Mouse (Mus musculus) liver, postnatal 0 days (tissue): Measurements from ENCODE around the gene Zfp811. TPM values are rescaled to one million over a fixed set of nuclear protein-coding genes. Genes with fewer than 3 reads are reported as not detected.
A peak's percentile ranks its signal among the peaks of the same experiment; 100 is the strongest.

Experiments used
- ATAC-seq: fragments of 200-750 bp; cut with Nextera tagmentation; 2 replicates; pipeline ENCODE4 v1.8.0; 2017; ENCODE audit warnings: mild to moderate bottlenecking, moderate library complexity
- DNase-seq: peaks from one replicate; pipeline ENCODE4 v3.0.0-alpha.2; 2016
- H3K27ac ChIP-seq: fragments of 300-500 bp; sonication (generic); 2 replicates; pipeline ENCODE4 v1.5.1; 2014; ENCODE audit warnings: antibody characterized with exemption, moderate library complexity, mild to moderate bottlenecking, low read depth
- H3K27me3 ChIP-seq: fragments of 300-500 bp; sonication (generic); 2 replicates; pipeline ENCODE4 v1.6.1; 2014; ENCODE audit warnings: low read length, control low read depth, mixed read lengths; ENCODE audit not compliant: insufficient read depth
- H3K36me3 ChIP-seq: fragments of 300-500 bp; sonication (generic); replicated peaks from 2 replicates; pipeline ENCODE4 v1.6.1; 2014; ENCODE audit warnings: mild to moderate bottlenecking, control low read depth, low read length, moderate library complexity, mixed read lengths; ENCODE audit not compliant: insufficient read depth
- H3K4me1 ChIP-seq: fragments of 300-500 bp; sonication (generic); 2 replicates; pipeline ENCODE4 v1.6.1; 2014; ENCODE audit warnings: antibody characterized with exemption, mild to moderate bottlenecking, control low read depth; ENCODE audit not compliant: insufficient read depth
- H3K4me2 ChIP-seq: fragments of 300-500 bp; sonication (generic); 2 replicates; pipeline ENCODE4 v1.6.1; 2014; ENCODE audit warnings: low read depth, mild to moderate bottlenecking, low read length, moderate library complexity, mixed read lengths
- H3K4me3 ChIP-seq: fragments of 300-500 bp; sonication (generic); 2 replicates; pipeline ENCODE4 v1.5.1; 2014; ENCODE audit warnings: low read depth, low read length
- H3K9ac ChIP-seq: fragments of 300-500 bp; sonication (generic); replicated peaks from 2 replicates; pipeline ENCODE4 v1.6.1; 2014; ENCODE audit warnings: mild to moderate bottlenecking, moderate library complexity
- H3K9me3 ChIP-seq: fragments of 300-500 bp; sonication (generic); 2 replicates; pipeline ENCODE4 v1.6.1; 2016; ENCODE audit warnings: mild to moderate bottlenecking, control low read depth, low read length, mixed read lengths
- CTCF ChIP-seq: sonication (generic); IDR thresholded peaks from 2 replicates; pipeline ENCODE4 v1.5.1; 2016; ENCODE audit warnings: antibody characterized with exemption, low read depth
- EP300 ChIP-seq: IDR thresholded peaks from 2 replicates; pipeline ENCODE4 v1.6.1; 2016; ENCODE audit warnings: antibody characterized with exemption, low read depth, mild to moderate bottlenecking
- WGBS: fragments of 180-500 bp; shearing (Covaris S2); extraction: QIAGEN DNeasy Blood & Tissue Kit; methylation state at CpG from one replicate; pipeline ENCODE4 v1.1.7; 2014; ENCODE audit not compliant: insufficient replicate concordance; 5-methylcytosine and 5-hydroxymethylcytosine counted together
- polyA plus RNA-seq: library from polyadenylated mRNA; unstranded; fragments of >200 nt; fragmentation: Nextera tagmentation; extraction: Ambion mirVana; gene quantifications from 2 replicates; pipeline ENCODE4 v1.2.1, GENCODE M21; 2015

Gene Zfp811
- polyA plus RNA-seq, 1 experiment from 2014 or later: 0.02 TPM

DNA sequence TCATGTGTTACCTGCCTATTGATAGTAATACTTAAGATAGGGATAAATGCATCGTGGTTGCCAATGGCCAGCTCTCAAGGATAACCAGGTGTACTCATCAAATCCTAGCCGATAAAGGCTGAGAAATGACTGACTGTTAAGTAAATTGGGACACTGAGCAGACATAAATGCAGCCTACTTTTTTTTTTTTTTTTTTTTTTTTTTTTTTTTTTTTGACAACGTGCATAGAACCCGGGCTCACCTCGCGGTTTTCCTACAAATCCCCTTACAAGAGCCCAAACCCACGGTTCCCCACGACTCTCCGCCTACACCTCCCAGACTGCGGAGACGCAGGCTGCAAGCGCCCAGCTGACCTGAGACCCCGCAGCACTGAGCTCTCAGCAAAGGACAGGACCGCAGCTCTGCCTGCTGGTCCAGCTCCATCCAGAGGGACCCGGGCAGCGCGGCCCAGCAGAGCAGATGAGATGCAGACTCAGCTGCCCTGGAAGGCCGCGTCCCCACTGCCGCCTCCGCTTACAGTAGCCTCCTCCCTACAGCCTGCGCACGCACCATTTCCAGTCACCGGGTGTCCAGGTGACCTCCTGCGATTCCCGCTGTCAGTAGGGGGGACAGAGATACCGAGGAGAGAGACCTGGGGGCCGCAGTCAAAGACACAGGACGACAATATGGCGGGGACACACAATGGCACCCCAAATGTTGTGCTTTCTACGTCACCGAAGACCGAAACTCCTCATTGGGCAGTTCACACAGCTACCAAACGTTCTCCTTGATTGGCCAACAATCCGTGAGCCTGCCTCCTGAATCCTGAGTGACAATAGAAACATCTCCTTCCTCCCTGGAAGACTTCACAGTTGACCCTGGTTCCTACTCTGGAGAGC, 20.0 kb upstream of the Zfp811 start, which contains the start of gene Zfp799:
TSS of gene Zfp799 (minus strand) at position 722 of the 878 bp plus-strand sequence.
- ATAC-seq: peak; percentile 97
- Histone ChIP-seq H3K4me1 (peaks cover 5% of the 10 kb centered on the region; the same call in 1 of the 2 replicates), H3K4me3 (peak within 1 kb of the TSS; percentile 73), H3K27ac (peak within 1 kb of the TSS; percentile 64), H3K9me3 (no peaks in the 10 kb centered on the region), H3K27me3 (no peaks in the 10 kb centered on the region), H3K36me3 (peaks cover 5% of the 10 kb centered on the region; the same call in 1 of the 2 replicates), H3K4me2 (peak within 1 kb of the TSS; percentile 81), H3K9ac (peak within 1 kb of the TSS; percentile 91)
- WGBS: 2% methylated on average over 35 of the region's 35 CpGs
- TF ChIP-seq EP300: no peak
- no peak for TF ChIP-seq CTCF
- DNase-seq: peak; percentile 72

DNA sequence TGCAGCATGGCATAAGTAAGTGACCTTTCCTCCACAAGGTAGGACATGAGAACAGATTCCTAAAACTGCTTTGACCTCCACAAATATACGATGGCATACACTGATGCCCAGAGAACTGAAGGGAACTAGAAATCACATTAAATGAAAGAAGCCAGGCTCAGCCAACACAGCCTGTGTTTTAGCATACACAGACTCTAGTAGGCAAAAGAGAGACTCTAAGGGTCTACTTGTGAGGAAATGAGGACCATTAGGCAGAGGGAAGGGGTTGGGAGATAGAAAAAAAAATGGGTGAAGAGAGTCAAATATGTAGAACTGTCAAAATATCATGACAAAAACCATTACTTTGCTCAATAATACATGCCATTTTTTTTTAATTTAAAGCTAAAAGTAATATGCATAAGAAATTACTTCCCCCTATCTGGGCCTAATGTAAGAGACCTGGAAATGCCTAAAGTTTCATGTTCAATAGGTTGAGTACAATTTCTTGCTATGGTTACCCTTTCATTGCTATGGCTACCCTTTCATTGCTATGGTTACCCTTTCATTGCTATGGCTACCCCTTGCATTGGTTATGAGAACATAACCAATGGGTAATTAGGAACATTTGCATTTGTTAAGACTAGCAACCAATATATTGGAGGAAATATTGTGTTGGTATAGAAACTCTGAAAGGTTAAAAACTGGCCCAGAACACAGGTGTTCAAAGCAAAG, 6.5 kb upstream of the Zfp811 start:
- no peaks in the 10 kb centered on the region for H3K27me3 ChIP-seq
- WGBS: 94% methylated on average over 1 of the region's 1 CpGs
- ATAC-seq: no peak

DNA sequence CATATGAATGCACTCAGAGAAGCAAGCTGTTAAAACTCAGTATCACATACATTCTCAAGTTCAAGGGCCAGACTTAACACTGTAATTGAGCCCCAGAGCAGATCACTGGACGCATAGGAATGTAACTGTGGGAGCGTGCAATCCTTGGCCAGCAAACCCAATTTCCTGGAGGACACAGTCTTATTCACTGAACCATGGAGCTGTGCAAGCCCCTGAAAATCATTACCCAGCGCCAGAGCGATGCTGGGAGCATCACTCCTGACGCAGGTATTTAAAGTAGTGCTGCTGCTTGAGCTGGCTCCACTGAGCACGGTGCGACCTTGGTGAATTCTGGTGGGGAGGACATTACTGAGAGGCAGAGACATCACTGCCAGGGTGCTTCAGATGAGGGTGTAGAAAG, 4.4 kb upstream of the Zfp811 start:
- no peaks in the 10 kb centered on the region for H3K27me3 ChIP-seq
- WGBS: 74% methylated on average over 7 of the region's 7 CpGs
- H3K4me3 ChIP-seq: no peak overlapping the region
- H3K9me3 ChIP-seq: no peaks in the 10 kb centered on the region
- TF ChIP-seq EP300: no peak
- no peak for TF ChIP-seq CTCF
- no peak overlapping the region for H3K27ac ChIP-seq
- no peak for DNase-seq
- no peak for ATAC-seq
- H3K4me1 ChIP-seq: no peaks in the 10 kb centered on the region
- no peak overlapping the region for H3K4me2 ChIP-seq
- peaks cover 2% of the 10 kb centered on the region; the same call in 1 of the 2 replicates for H3K36me3 ChIP-seq
- H3K9ac ChIP-seq: no peak overlapping the region

More for the DNA sequence above, 6.5 kb upstream of the Zfp811 start:
- H3K4me1 ChIP-seq: no peaks in the 10 kb centered on the region
- H3K4me3 ChIP-seq: no peak overlapping the region
- peaks cover 19% of the 10 kb centered on the region for H3K36me3 ChIP-seq
- H3K9ac ChIP-seq: no peak overlapping the region
- TF ChIP-seq EP300 (no peak), CTCF (no peak)
- no peaks in the 10 kb centered on the region for H3K9me3 ChIP-seq
- no peak for DNase-seq
- no peak overlapping the region for H3K27ac ChIP-seq
- H3K4me2 ChIP-seq: no peak overlapping the region

DNA sequence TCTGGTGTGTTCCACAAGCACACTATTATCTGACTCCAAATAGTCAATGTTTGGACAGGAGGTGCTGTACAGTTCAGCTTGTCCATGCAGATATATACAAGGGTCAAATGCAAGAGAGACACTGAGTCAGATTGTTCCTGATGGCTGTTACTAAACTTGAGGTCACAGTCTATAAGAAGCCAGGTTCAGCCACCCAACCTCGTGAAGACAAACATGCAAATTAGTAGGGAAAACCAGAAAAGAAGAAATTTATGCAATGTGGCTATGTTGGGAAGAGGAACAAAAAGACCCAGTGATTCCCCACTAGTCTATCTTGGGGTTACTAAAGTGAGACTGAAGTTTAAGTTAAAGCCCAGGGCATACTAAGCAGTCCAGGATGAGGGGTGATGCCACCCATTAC, 917 bp upstream of the Zfp811 start:
- Histone ChIP-seq H3K4me2 (no peak overlapping the region), H3K9me3 (no peaks in the 10 kb centered on the region), H3K27ac (no peak overlapping the region), H3K27me3 (no peaks in the 10 kb centered on the region), H3K36me3 (no peaks in the 10 kb centered on the region), H3K9ac (no peak overlapping the region), H3K4me1 (no peaks in the 10 kb centered on the region), H3K4me3 (no peak overlapping the region)
- no peak for TF ChIP-seq EP300
- TF ChIP-seq CTCF: no peak
- DNase-seq (no peak), ATAC-seq (no peak)
- WGBS: 31% methylated on average over 1 of the region's 1 CpGs

DNA sequence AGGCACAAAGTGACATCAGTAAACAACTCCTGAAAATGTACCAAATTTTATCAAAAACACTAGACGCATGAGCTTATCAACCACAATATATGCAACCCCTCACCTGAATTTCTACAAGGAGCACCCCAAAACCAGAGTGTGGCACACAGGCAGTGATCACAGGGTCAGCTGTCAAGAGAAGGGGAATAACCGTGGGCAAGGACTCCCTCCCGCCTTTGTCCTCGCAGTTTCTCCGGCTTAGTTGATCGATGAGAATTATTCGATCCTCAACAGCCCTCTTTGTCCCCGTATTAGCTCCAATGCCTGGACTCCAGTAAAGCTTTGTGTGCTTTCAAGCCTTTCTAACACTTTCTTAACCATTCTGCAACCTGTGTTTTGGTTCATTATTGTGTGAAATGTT, 810 bp downstream of the Zfp811 start:
- H3K9ac ChIP-seq: no peak overlapping the region
- H3K4me1 ChIP-seq: no peaks in the 10 kb centered on the region
- TF ChIP-seq EP300 (no peak), CTCF (no peak)
- H3K36me3 ChIP-seq: no peaks in the 10 kb centered on the region
- H3K27ac ChIP-seq: no peak overlapping the region
- ATAC-seq (no peak), DNase-seq (no peak)
- no peaks in the 10 kb centered on the region for H3K9me3 ChIP-seq
- H3K4me2 ChIP-seq: peak overlapping the region; percentile 50
- 0 out of 2 replicates have a peak overlapping the region, but pooled peaks have one; percentile 7 for H3K4me3 ChIP-seq
- WGBS: 22% methylated on average over 8 of the region's 8 CpGs
- H3K27me3 ChIP-seq: no peaks in the 10 kb centered on the region

DNA sequence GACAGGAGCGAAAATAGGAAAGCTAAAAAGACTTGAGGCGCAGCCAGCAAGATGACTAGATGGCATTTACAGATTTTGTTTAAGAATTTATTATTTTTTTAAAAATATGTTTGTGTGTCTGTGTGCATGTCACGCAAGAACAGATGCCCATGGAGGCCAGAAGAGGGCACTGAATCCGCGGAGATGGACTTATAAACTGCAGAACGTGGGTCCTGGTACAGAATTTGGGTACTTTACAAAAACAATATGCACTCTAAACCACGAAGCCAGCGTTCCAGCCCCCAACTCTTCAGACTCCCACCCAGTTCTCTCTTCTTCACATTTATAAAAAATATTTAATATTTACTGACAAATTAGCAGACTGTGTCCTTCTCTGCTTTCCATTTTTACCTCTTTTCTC, 20.5 kb downstream of the Zfp811 start:
- DNase-seq (no peak), ATAC-seq (no peak)
- Histone ChIP-seq H3K4me2 (no peak overlapping the region), H3K4me1 (peaks cover 18% of the 10 kb centered on the region), H3K27ac (no peak overlapping the region), H3K9ac (no peak overlapping the region), H3K27me3 (no peaks in the 10 kb centered on the region), H3K4me3 (no peak overlapping the region), H3K36me3 (peaks cover 15% of the 10 kb centered on the region), H3K9me3 (no peaks in the 10 kb centered on the region)
- WGBS: 82% methylated on average over 8 of the region's 8 CpGs
- no peak for TF ChIP-seq CTCF
